Mouse (Mus musculus): ENCODE data around the gene Krt16.
"Not testable (repeated sequence)": the region's sequence is repeated elsewhere in the genome, so short reads cannot be mapped to it uniquely, and the experiment has no call there.

DNA sequence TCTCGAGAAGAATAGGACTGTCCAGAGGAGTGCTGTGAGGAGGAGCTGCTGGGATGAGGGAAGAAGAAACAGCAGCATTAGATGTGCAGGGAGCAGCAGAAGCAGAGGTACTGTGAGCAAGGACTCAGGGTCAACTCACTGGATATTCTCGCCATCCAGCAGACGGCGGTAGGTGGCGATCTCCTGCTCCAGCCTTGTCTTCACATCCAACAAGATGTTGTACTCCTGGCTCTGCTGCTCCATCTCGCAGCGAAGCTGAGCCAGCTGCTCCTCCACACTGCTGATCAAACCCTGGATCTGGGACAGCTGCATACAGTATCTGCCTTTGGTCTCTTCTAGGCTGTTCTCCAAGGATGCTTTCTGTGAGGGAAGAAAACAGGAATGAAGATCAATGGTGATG lies 2.2 kb downstream of the Krt16 start:
- not testable (repeated sequence) for TF ChIP-seq CTCF (IDR thresholded peaks at IDR 0.05; ENCODE audit: borderline replicate concordance, extremely low read depth, insufficient read depth, insufficient read length); POLR2A (IDR thresholded peaks at IDR 0.05; ENCODE audit: borderline replicate concordance, extremely low read depth, insufficient read depth, insufficient read length, poor library complexity, severe bottlenecking)

Data from brain, embryonic 14.5 days (tissue).